Mouse (Mus musculus): ENCODE data around the gene Gm28845.

DNA sequence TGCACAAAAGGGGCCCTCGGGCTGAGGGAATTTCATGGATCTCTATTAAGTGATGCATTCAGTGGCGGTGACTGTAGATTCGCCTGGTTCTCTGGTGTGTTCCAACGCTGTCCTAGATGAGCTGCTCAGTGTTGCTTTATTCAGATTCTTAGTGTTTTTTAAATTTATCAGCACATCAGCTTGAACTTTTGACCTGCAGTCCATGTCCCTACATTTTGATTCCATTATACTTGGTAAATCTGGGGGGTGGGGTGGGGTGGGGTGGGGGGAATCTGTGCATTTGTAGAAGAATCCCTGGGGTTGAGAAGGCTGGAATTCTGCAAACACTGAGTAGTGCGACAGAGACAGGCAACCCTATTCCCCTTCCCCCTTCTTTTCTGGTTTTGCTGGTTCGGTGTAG lies 45.8 kb downstream of the Gm28845 start, which contains the start of gene Crygc:
- TF ChIP-seq CTCF (IDR thresholded peaks at IDR 0.05; ENCODE audit: low read depth, low read length) (no peak), GATA1 (IDR thresholded peaks at IDR 0.05; ENCODE audit: borderline replicate concordance, low read length) (no peak), POLR2AphosphoS5 (IDR thresholded peaks at IDR 0.05; ENCODE audit: insufficient replicate concordance, low read depth, low read length) (no peak), GATA2 (IDR thresholded peaks at IDR 0.05; ENCODE audit: borderline replicate concordance, low read depth, low read length) (no peak)

All from G1E (cell line).